Mouse (Mus musculus) cerebellum, adult 11-12 months (tissue): ENCODE measurements around the gene Irf8.
"Not testable (repeated sequence)": the region's sequence is repeated elsewhere in the genome, so short reads cannot be mapped to it uniquely, and the experiment has no call there.

Source experiments
- DNase-seq: peaks from one replicate; pipeline ENCODE4 v3.0.0; 2022

The Irf8 gene

GRCm38 (mm10) chr8:120752082-120752452 lies 15.9 kb downstream of the Irf8 start:
- no peak for DNase-seq

- no peak for DNase-seq
Measured at GRCm38 (mm10) chr8:120753476-120753875, 17.3 kb downstream of the Irf8 start.

DNA sequence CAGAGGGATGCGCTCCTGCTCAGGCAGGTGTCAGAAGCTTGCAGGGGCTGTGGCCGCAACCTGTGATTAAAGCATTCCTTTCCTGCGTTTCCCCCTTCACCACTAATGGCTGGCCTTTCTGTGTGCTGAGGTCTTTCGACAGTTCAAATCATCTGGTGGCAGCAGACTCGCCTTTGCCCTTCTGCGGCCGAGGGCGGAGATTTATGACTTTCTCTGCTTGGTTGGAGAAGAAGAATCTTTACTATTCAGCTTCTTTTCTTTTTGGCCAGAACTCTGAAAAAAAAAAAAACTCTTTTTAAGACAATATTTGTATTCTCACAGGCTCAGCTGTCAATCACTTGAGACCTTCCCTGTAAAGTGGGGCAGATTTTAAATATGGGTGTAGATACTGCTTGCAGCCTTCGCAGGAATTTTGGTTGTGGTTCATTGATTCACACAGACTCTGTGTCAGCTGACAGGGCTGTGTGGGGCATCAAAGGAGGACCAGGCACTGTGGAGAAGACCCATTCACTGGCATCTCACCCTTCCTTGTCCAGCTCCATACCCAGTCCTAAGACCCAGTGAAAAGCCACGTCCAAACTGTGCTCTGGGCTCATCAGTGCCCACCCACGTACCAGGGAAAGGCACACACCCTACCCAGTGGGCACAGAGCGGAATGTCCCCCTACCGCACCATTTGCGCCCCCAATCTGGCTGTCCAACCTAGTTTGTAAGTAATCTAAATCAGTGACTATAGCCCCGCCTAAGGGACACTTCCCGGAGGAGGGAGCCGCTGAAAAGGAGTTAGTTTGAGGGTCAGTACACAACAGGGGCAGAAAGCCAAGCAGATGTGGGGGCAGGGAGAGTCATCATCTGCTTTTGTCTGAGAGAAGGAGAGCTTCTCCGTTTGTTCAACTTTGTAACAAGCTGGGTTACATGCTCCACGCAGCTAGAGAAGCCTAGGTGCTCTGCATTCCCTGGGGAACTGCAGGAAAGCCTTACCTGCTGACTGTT lies 19.4 kb downstream of the Irf8 start:
- DNase-seq, result no peak

DNA sequence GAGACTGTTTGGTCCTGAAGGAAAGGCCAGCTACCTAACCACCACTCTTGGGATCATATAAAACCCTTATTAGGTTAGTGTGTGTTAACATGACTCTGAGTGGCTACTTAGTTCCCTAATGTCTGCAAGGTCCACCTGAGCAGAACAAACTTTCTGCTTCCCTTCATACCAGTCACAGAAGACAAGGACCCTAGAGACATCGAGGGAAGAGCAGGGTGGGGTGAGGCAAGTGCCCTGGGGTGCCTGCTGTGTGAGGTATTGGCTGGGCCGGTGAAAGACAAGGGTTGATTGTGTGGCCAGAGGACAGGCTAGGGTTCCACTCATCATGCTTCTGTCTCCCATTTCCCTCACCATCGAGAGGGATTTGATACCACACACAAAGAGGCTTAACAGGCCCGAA lies 21.8 kb downstream of the Irf8 start:
- DNase-seq, result no peak

- no peak for DNase-seq
Measured at GRCm38 (mm10) chr8:120759847-120760246, 23.7 kb downstream of the Irf8 start.

DNA sequence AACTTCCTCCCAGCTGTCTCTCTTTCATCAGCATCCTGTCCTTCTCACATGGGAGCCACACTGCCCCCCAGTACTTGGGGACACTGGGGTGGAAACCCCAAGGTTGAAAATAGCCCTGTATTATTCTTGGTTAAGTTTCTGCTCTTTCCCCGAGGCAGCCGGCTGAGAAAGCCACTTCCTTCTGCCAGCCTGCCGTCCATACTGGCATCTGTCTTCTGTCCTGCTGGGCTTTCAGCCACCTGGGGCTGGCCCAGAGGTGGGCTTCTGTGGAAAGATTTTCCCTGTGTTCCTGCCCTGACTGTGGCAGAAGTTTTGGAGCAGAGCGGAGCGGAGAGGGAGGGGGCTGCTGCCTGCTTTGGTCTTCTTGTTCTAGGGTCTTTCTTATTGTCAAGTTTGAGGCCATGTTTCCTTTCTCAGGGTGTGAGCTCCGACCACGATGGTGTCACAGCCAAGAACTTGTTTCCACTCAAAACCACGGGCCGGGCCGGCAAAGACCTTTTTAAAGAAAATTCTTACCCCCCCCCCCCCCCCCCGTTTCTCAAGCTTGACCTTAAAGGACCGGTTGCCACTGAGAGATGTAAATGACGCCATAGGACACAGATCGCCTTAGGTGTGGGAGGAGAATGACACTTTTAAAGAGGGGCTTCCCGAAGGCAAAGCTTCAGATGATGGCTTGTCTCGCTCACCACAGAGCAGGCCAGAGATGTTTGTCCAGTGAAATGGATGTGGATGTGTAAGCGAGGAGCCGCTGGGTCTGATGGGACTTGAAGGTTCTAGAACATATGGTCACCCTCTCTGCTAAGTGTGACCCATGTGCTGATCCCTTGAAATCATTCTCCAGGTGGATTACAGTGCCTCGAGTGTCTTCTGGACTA lies 24.4 kb downstream of the Irf8 start:
- DNase-seq, result no peak

GRCm38 (mm10) chr8:120763267-120763666 lies 27.1 kb downstream of the Irf8 start:
- no peak for DNase-seq

GRCm38 (mm10) chr8:120764638-120765037 lies 28.5 kb downstream of the Irf8 start:
- DNase-seq, result no peak

GRCm38 (mm10) chr8:120766622-120767021 lies 30.5 kb downstream of the Irf8 start:
- DNase-seq, result no peak

- no peak for DNase-seq
Measured at GRCm38 (mm10) chr8:120768454-120769218, 32.5 kb downstream of the Irf8 start.

GRCm38 (mm10) chr8:120777184-120777583 lies 41.0 kb downstream of the Irf8 start:
- DNase-seq, result no peak

DNA sequence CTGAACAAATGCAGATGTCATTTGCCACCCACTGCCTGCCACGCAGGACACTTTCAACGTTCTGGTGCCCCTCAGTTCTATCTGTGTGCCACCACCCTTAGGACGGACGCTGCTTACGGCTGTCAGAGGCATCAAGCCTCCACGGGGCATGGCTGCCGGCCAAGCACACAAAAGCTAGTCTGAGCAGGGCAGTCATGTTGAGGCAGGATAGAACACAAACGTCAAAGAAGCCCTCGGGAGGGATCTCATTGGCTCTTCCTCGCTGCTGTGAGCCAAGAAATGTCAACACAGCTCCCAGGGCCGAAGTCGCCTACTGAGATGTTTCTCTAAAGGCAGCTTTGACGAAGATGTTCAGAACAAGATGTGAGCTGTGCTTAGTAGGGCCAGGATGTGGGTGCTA lies 41.6 kb downstream of the Irf8 start:
- DNase-seq, result no peak

DNA sequence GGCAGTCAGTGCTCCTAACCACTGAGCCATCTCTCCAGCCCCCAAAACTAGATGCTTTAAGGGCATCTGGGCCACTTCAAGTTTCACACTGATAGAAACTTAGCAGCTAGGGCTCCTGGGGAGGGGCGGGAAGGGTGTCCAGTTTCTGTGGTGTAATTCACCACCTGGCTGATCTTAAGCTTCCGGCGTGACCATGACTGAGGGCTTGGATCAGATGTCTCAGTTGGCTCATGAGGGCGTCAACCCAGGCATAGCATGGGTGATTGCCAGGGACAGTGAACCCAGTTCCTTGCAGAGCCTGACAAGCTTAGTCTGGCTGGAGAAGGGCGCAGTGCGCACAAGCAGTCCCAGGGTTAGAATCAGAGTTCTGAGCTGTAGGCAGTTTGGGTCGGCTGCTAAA lies 42.9 kb downstream of the Irf8 start:
- no peak for DNase-seq

- DNase-seq, result no peak
Measured at GRCm38 (mm10) chr8:120783781-120784180, 47.6 kb downstream of the Irf8 start.

DNA sequence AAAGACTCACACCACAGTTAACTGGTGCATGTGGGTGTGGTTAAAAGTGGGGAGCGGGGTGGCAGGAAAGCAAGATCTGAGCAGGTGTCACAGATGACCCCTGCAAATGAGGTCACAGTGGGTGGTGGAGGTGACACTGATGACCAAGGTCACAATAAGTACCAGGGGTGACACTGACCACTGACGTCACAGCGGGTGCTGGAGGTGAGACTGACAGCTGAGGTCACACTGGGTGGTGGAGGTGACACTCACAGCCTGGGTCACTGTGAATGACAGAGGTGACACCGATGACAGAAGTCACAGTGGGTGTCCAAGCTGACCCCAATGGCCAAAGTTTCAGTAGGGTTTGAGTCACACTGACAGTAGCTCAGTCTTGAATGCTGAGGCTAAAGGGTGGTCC lies 50.6 kb downstream of the Irf8 start:
- DNase-seq, result no peak

DNA sequence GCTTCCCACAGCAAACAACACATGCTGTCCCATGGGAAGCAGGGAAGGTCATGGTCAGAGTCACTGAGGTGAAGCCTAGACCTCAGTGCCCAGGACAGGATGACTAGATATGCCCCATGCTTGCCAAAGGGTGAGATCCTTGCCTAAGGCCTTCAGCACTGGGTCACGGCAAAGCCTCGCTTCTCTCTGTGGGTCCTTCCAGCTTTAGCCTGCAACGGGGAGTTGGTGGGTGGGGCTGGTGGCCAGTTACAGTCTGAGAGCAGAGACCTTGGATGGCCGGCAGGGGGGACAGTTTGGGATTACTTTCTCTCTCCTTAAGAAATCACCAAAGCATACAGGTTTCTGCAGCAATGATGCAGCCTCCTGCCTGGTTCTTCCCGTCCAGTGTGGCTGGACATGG lies 51.5 kb downstream of the Irf8 start:
- no peak for DNase-seq

- no peak for DNase-seq
Measured at GRCm38 (mm10) chr8:120792710-120793109, 56.6 kb downstream of the Irf8 start.

GRCm38 (mm10) chr8:120795944-120796635 lies 59.9 kb downstream of the Irf8 start:
- DNase-seq, result peak; percentile 15

- no peak for DNase-seq
Measured at GRCm38 (mm10) chr8:120797019-120797727, 61.0 kb downstream of the Irf8 start.

DNA sequence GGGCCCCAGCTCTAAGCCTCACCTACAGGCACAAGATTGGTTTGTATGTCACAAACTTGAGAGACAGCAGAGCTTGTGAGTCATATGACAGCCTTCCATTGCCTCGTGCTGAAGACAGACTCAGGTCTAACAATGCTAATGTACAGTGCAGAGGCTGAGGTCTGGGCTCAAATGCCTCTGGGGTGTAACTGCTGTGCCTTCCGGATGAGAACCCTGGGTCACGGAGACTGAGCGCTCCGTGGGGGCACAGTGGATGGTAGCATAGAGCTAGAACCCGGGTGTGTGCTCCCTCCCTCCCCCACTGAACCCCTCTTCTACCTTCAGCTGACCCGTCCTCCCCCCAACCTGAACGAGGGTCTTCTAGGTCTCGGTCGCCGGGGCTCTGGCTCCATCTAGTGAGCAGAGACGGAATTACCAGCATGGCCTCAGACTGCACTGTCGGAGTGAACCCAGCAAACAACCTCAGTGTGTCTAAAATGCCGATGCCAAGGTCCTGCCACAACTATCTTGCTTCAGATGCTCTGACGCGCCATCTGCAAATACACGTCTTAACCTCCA lies 64.2 kb downstream of the Irf8 start:
- DNase-seq, result no peak

DNA sequence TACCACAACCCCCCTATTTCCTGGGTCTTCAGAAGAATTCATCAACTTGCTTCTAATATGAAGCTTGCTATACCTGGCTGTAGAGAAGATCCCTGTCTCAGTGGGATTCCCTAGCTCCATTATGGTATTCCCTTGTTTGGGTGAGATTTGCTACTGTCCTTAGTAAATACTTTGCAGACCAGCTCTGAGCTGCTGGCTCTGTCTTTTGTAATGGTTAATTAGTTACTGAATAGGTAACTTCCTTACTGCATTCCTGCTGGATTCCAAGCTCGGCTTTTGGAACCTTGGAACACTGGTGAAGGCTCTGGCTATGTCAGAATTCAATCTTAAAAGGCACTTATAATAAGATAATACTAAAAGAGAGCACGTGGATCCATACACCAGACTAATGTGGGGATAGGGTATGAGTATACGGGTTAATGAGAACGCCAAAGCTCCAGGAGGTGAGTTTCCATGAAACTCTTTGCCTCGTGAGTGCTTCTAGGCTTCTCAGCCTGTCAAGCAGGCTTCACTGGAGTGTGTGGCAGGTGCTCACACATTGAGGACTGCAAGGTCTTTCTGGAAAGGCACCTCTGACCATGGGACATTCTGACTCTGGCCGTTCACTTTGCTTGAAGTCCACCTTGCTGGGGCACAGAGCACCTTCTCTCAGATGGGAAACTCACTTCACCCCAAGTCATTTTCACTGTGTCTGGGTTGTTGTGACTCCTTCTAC lies 67.7 kb downstream of the Irf8 start:
- DNase-seq, result not testable (repeated sequence)
